Mouse (Mus musculus): ENCODE measurements around the gene Nod1. TPM values are rescaled to one million over a fixed set of nuclear protein-coding genes. Genes with fewer than 3 reads are reported as not detected.

Nod1 gene
- polyA plus RNA-seq, 1 experiment from 2014 or later = 7.8 TPM

- no peak overlapping the region for H3K4me2 ChIP-seq (ENCODE audit: low read depth, low read length)
- H3K27me3 ChIP-seq (replicated peaks; ENCODE audit: control insufficient read depth, insufficient read depth, low read length) = no peaks in the 10 kb centered on the region
- H3K36me3 ChIP-seq (ENCODE audit: control insufficient read depth, insufficient read depth, low read length) = peaks cover 4% of the 10 kb centered on the region; the same call in 1 of the 2 replicates
- DNase-seq (ENCODE audit: low spot score) (no peak), ATAC-seq (ENCODE audit: low read depth) (no peak)
- 93% methylated on average over 12 of the region's 12 CpGs for WGBS
- H3K9ac ChIP-seq (ENCODE audit: low read depth, low read length) = no peak overlapping the region
- H3K4me1 ChIP-seq (ENCODE audit: control insufficient read depth, insufficient read depth, low read length) = no peaks in the 10 kb centered on the region
- H3K27ac ChIP-seq (replicated peaks; ENCODE audit: low read depth, low read length) = no peak overlapping the region
- no peak overlapping the region for H3K4me3 ChIP-seq (ENCODE audit: low read depth, low read length)
- no peaks in the 10 kb centered on the region for H3K9me3 ChIP-seq (ENCODE audit: control insufficient read depth, low read length)
Observed at GRCm38 (mm10) chr6:54932526-54932925, 39.9 kb downstream of the Nod1 start.

GRCm38 (mm10) chr6:54931641-54932040, 40.8 kb downstream of the Nod1 start:
- no peak overlapping the region for H3K9ac ChIP-seq (ENCODE audit: low read depth, low read length)
- WGBS = 94% methylated on average over 4 of the region's 4 CpGs
- H3K4me1 ChIP-seq (ENCODE audit: control insufficient read depth, insufficient read depth, low read length) = no peaks in the 10 kb centered on the region
- H3K36me3 ChIP-seq (ENCODE audit: control insufficient read depth, insufficient read depth, low read length) = peaks cover 9% of the 10 kb centered on the region; the same call in 1 of the 2 replicates
- no peaks in the 10 kb centered on the region for H3K27me3 ChIP-seq (replicated peaks; ENCODE audit: control insufficient read depth, insufficient read depth, low read length)
- no peaks in the 10 kb centered on the region for H3K9me3 ChIP-seq (ENCODE audit: control insufficient read depth, low read length)
- no peak for ATAC-seq (ENCODE audit: low read depth)
- H3K27ac ChIP-seq (replicated peaks; ENCODE audit: low read depth, low read length) = no peak overlapping the region
- DNase-seq (ENCODE audit: low spot score) = no peak
- no peak overlapping the region for H3K4me3 ChIP-seq (ENCODE audit: low read depth, low read length)
- H3K4me2 ChIP-seq (ENCODE audit: low read depth, low read length) = no peak overlapping the region

- 78% methylated on average over 6 of the region's 6 CpGs for WGBS
- no peaks in the 10 kb centered on the region for H3K9me3 ChIP-seq (ENCODE audit: control insufficient read depth, low read length)
- H3K27me3 ChIP-seq (replicated peaks; ENCODE audit: control insufficient read depth, insufficient read depth, low read length) = no peaks in the 10 kb centered on the region
- no peak overlapping the region for H3K4me2 ChIP-seq (ENCODE audit: low read depth, low read length)
- ATAC-seq (ENCODE audit: low read depth) (no peak), DNase-seq (ENCODE audit: low spot score) (no peak)
- no peak overlapping the region for H3K27ac ChIP-seq (replicated peaks; ENCODE audit: low read depth, low read length)
- H3K4me1 ChIP-seq (ENCODE audit: control insufficient read depth, insufficient read depth, low read length) = no peaks in the 10 kb centered on the region
- H3K4me3 ChIP-seq (ENCODE audit: low read depth, low read length) = no peak overlapping the region
- no peak overlapping the region for H3K9ac ChIP-seq (ENCODE audit: low read depth, low read length)
- peaks cover 9% of the 10 kb centered on the region; the same call in 1 of the 2 replicates for H3K36me3 ChIP-seq (ENCODE audit: control insufficient read depth, insufficient read depth, low read length)
Observed at GRCm38 (mm10) chr6:54927946-54928345, 44.5 kb downstream of the Nod1 start.

- H3K4me1 ChIP-seq (ENCODE audit: control insufficient read depth, insufficient read depth, low read length) = no peaks in the 10 kb centered on the region
- peaks cover 9% of the 10 kb centered on the region; the same call in 1 of the 2 replicates for H3K36me3 ChIP-seq (ENCODE audit: control insufficient read depth, insufficient read depth, low read length)
- no peak for DNase-seq (ENCODE audit: low spot score)
- no peaks in the 10 kb centered on the region for H3K9me3 ChIP-seq (ENCODE audit: control insufficient read depth, low read length)
- no peak overlapping the region for H3K9ac ChIP-seq (ENCODE audit: low read depth, low read length)
- no peak overlapping the region for H3K4me2 ChIP-seq (ENCODE audit: low read depth, low read length)
- H3K27me3 ChIP-seq (replicated peaks; ENCODE audit: control insufficient read depth, insufficient read depth, low read length) = no peaks in the 10 kb centered on the region
- no peak overlapping the region for H3K27ac ChIP-seq (replicated peaks; ENCODE audit: low read depth, low read length)
- no peak overlapping the region for H3K4me3 ChIP-seq (ENCODE audit: low read depth, low read length)
- WGBS = 71% methylated on average over 2 of the region's 2 CpGs
- ATAC-seq (ENCODE audit: low read depth) = no peak
Observed at GRCm38 (mm10) chr6:54926899-54927298, 45.5 kb downstream of the Nod1 start.

GRCm38 (mm10) chr6:54925736-54926440, 46.5 kb downstream of the Nod1 start:
- WGBS = 55% methylated on average over 7 of the region's 7 CpGs
- Histone ChIP-seq H3K4me3 (ENCODE audit: low read depth, low read length) (no peak overlapping the region), H3K36me3 (ENCODE audit: control insufficient read depth, insufficient read depth, low read length) (peaks cover 9% of the 10 kb centered on the region; the same call in 1 of the 2 replicates), H3K9ac (ENCODE audit: low read depth, low read length) (no peak overlapping the region), H3K9me3 (ENCODE audit: control insufficient read depth, low read length) (no peaks in the 10 kb centered on the region), H3K4me2 (ENCODE audit: low read depth, low read length) (no peak overlapping the region), H3K27me3 (replicated peaks; ENCODE audit: control insufficient read depth, insufficient read depth, low read length) (no peaks in the 10 kb centered on the region), H3K4me1 (ENCODE audit: control insufficient read depth, insufficient read depth, low read length) (no peaks in the 10 kb centered on the region), H3K27ac (replicated peaks; ENCODE audit: low read depth, low read length) (no peak overlapping the region)
- DNase-seq (ENCODE audit: low spot score) (no peak), ATAC-seq (ENCODE audit: low read depth) (no peak)

- Histone ChIP-seq H3K9me3 (ENCODE audit: control insufficient read depth, low read length) (no peaks in the 10 kb centered on the region), H3K4me2 (ENCODE audit: low read depth, low read length) (no peak overlapping the region), H3K36me3 (ENCODE audit: control insufficient read depth, insufficient read depth, low read length) (peaks cover 9% of the 10 kb centered on the region; the same call in 1 of the 2 replicates), H3K27me3 (replicated peaks; ENCODE audit: control insufficient read depth, insufficient read depth, low read length) (no peaks in the 10 kb centered on the region), H3K9ac (ENCODE audit: low read depth, low read length) (no peak overlapping the region), H3K4me3 (ENCODE audit: low read depth, low read length) (no peak overlapping the region), H3K27ac (replicated peaks; ENCODE audit: low read depth, low read length) (no peak overlapping the region), H3K4me1 (ENCODE audit: control insufficient read depth, insufficient read depth, low read length) (no peaks in the 10 kb centered on the region)
- DNase-seq (ENCODE audit: low spot score) (no peak), ATAC-seq (ENCODE audit: low read depth) (no peak)
- 93% methylated on average over 16 of the region's 16 CpGs for WGBS
Observed at GRCm38 (mm10) chr6:54924538-54924937, 47.9 kb downstream of the Nod1 start.

- no peak overlapping the region for H3K4me2 ChIP-seq (ENCODE audit: low read depth, low read length)
- no peaks in the 10 kb centered on the region for H3K36me3 ChIP-seq (ENCODE audit: control insufficient read depth, insufficient read depth, low read length)
- no peak for ATAC-seq (ENCODE audit: low read depth)
- no peak overlapping the region for H3K4me3 ChIP-seq (ENCODE audit: low read depth, low read length)
- no peak overlapping the region for H3K27ac ChIP-seq (replicated peaks; ENCODE audit: low read depth, low read length)
- no peak overlapping the region for H3K9ac ChIP-seq (ENCODE audit: low read depth, low read length)
- H3K27me3 ChIP-seq (replicated peaks; ENCODE audit: control insufficient read depth, insufficient read depth, low read length) = no peaks in the 10 kb centered on the region
- no peak for DNase-seq (ENCODE audit: low spot score)
- no peaks in the 10 kb centered on the region for H3K4me1 ChIP-seq (ENCODE audit: control insufficient read depth, insufficient read depth, low read length)
- WGBS = 84% methylated on average over 5 of the region's 5 CpGs
- H3K9me3 ChIP-seq (ENCODE audit: control insufficient read depth, low read length) = no peaks in the 10 kb centered on the region
Observed at GRCm38 (mm10) chr6:54918521-54918920, 53.9 kb downstream of the Nod1 start.

- no peak overlapping the region for H3K4me2 ChIP-seq (ENCODE audit: low read depth, low read length)
Observed at GRCm38 (mm10) chr6:54917523-54917922, 54.9 kb downstream of the Nod1 start.

GRCm38 (mm10) chr6:54916941-54917340, 55.5 kb downstream of the Nod1 start:
- no peak for DNase-seq (ENCODE audit: low spot score)
- Histone ChIP-seq H3K4me1 (ENCODE audit: control insufficient read depth, insufficient read depth, low read length) (no peaks in the 10 kb centered on the region), H3K27ac (replicated peaks; ENCODE audit: low read depth, low read length) (no peak overlapping the region), H3K4me3 (ENCODE audit: low read depth, low read length) (no peak overlapping the region), H3K27me3 (replicated peaks; ENCODE audit: control insufficient read depth, insufficient read depth, low read length) (no peaks in the 10 kb centered on the region), H3K9ac (ENCODE audit: low read depth, low read length) (no peak overlapping the region), H3K9me3 (ENCODE audit: control insufficient read depth, low read length) (no peaks in the 10 kb centered on the region), H3K4me2 (ENCODE audit: low read depth, low read length) (no peak overlapping the region), H3K36me3 (ENCODE audit: control insufficient read depth, insufficient read depth, low read length) (no peaks in the 10 kb centered on the region)
- ATAC-seq (ENCODE audit: low read depth) = no peak
- 69% methylated on average over 4 of the region's 4 CpGs for WGBS

More at GRCm38 (mm10) chr6:54917523-54917922, 54.9 kb downstream of the Nod1 start:
- Histone ChIP-seq H3K27ac (replicated peaks; ENCODE audit: low read depth, low read length) (no peak overlapping the region), H3K27me3 (replicated peaks; ENCODE audit: control insufficient read depth, insufficient read depth, low read length) (no peaks in the 10 kb centered on the region), H3K4me3 (ENCODE audit: low read depth, low read length) (no peak overlapping the region), H3K36me3 (ENCODE audit: control insufficient read depth, insufficient read depth, low read length) (no peaks in the 10 kb centered on the region), H3K9ac (ENCODE audit: low read depth, low read length) (no peak overlapping the region), H3K9me3 (ENCODE audit: control insufficient read depth, low read length) (no peaks in the 10 kb centered on the region), H3K4me1 (ENCODE audit: control insufficient read depth, insufficient read depth, low read length) (no peaks in the 10 kb centered on the region)
- DNase-seq (ENCODE audit: low spot score) (peak; percentile 60), ATAC-seq (ENCODE audit: low read depth) (no peak)
- WGBS = 29% methylated on average over 4 of the region's 4 CpGs
